Mouse (Mus musculus) cerebellum, postnatal 4 days (tissue): ENCODE measurements around the gene Tspan3.

ENCODE experiments used
- DNase-seq, 2 experiments: peaks; one replicate each; pipeline ENCODE4 v3.0.0; 2022; ENCODE audit warnings: low spot score in 2 of 2, mixed read lengths in 1 of 2

Tspan3 gene

DNA sequence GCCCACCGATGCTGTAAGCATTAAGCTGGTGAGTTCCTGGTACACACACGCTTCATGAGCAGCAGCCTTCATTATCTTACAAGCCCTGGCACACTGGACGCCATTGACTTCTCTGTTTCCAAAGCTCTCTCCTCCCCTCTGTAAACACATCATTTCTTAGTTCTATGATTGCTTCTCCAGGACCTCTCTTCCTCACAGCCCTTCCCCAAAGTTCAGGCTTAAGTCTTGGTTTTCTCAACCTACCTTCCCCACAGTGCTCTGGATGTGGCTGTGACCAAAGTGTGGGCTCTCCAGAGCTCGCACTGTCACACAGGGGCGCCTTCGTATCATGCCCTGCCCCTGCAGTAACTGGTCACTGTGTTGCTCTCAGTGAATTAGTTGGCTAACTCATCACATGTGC lies at the start of gene Tspan3:
Tspan3 (minus strand) TSS at position 101 of the 400 bp plus-strand sequence.
- no peak for DNase-seq

DNA sequence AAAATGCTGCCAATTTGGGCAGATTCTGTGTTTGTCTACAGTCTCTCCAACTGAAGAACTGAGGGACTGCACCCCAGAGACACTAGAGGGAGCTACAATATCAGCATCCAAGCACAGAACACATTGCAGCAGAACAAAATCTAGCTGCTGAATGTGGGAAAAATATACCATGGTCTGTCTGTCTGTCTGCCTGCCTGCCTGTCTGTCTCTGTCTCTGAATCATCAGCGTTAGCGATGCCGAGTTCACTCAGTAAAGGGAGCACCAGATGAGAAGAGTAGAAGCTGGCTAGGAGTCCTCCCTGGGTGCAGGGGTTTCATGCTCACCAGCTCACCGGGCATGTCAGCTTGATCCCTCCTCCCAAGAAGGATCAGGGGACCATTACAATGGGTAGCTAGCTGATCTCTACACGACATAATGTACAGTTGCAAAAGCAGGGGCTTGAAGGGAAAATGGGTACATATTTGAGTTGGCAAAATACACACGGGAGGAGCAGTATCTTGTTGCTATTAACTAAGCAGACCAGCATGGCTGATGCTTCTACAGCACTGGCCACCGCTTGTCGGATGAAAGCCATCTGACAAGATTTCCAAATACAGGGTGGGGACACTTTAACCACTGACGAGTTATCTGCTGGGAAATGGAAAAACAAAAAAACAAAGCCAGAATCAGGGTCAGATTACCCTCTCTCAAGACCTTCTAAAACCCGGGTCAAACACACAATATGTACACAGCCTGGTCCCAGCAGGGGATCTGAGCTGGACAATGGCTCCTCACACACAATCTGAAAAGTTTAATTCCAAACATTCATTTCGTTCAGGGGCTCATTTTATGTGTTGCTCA lies 48.4 kb upstream of the Tspan3 start:
- DNase-seq, result peak in 1 of 2 experiments; percentile 43

DNA sequence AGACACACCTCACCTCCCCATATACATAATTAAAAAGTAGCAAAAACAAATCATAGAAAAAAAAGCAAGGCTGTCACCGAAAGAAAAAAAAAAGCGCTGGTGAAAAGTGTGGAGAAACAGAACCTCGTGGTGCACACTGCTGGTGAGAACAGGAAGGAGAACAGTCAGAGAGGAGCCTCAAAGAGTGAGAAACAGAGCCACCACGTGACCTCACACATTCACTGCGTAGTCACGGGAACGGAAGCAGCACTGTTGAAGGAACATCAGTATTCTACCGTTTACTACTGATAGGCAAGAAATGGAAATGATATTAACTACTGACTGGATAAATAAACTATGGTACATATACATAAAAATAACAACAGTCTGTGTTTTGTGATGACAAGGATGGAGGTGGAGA lies 43.5 kb upstream of the Tspan3 start:
- no peak for DNase-seq

DNA sequence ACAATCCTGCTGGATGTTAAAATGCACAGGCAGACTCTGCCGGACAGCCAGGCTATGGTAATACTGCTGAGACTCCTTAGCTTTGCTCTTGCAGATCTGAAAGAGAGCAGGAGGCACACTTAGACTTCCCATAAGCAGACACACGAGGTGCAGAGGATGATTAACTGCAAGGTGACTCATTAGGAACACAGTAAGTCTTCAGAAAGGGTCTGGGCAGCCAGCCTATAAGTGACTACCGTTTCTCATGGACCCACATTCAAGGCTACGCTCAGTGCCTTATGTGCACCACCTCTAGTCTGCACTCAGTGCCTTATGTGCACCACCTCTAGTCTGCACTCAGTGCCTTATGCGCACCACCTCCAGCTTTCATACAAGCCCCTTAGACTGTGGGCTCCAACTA lies 42.2 kb upstream of the Tspan3 start:
- no peak for DNase-seq

DNA sequence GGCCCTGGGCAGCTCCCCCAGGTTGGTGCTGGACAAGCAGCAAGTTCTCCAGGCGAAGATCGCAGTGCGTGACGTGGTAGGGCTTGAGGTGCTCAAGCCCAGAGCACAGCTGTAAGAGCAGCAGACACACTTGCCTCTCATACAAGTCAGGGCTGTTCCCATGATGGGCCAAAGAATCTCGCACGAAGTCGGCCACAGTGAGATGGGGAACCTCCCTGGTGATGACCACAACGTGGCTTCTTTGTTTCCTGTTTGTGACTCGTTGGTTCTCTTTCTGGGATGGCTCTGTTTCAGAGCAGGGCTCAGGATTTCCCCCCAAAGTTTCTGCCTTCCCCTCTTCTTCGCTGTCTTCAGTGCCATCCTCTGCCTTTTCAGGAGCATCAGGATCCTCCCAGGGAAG lies 41.8 kb upstream of the Tspan3 start:
- no peak for DNase-seq

DNA sequence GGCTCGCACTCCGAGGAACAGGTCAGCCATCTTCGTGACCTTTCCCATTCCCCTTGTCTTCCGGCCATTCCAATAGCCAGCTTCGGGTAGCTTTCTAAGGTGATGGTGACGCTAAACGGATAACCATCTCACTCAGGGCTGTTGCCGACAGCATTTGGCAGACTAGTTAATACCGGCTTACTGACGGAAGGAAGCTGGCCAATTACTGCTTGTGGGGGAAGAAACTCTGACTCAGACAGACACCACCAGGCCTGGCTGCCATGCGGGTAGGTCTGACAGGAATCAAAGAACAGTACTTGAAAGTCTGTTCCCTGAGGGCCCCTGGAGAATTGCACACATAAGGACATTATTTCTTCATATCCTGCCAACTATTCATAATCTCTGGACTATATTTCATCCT lies 40.1 kb upstream of the Tspan3 start:
- no peak for DNase-seq

DNA sequence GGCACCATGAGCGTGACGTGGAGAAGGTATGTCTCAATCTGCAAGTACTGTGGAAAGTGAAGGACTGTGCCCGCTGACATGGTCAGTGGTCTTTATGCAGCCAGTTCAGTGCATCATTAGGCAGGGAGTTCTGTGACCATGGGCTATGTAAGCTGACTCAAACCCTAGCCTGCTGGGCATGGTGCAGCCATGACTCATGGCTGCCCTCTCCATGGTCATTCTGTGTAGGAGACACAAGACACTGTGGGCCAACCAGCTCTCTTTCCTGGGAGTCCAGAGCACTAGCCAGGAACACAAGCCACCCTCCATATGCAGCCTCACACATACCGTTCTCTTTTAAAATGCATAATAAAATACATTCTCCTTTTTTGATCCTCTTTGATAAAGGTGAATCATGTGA lies 39.0 kb upstream of the Tspan3 start:
- DNase-seq, result no peak

DNA sequence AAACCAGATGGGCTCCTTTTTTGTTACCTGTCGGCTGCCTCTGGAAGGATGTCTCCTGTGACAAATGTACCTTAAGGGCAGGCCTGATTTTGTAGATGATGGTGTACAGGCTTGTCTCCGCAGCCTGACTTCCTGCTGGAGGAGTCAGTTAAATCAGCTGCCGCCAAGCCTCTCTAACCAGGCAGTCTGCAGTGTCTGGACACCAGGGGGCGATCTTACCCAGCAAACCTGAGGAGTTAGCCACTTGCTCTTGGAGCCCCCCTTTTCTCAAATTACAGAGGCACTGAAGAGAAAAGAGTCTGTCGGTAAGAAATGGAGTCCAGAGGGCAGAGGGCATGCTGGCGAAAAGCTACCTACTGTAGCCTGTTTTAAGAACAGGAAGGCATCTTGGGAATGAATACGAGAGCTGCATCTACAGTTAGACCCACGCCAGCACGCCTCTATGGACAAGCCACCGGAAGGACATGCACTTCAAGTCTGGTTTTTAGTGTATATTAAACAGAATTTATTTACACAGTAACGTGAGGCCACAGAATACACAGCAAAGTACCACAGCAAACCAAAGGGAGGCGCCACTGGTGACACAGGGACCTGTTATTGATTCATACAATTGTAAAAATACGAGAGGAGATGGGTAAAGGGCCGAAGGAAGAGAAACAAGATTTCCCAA lies 35.5 kb upstream of the Tspan3 start:
- peak; percentile 84 to 93 for DNase-seq

DNA sequence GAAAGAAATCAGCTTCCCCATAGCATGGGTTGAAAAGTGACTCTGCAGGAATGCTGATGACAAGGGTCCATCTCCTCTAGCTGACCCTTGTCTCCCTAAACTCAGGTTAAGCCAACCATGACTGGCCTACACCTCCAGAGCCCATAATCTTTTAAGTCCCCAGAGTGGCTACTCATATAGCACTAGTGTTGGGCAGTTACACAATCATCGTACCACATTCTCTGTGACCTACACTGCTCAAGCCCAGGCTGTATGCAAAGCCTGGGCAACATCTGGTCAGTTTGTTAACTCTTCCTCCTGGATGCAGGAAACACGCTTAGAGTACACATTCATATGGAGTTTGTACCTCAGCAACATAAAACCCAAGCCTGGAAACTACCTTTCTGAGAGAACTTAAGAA lies 34.9 kb upstream of the Tspan3 start:
- no peak for DNase-seq

DNA sequence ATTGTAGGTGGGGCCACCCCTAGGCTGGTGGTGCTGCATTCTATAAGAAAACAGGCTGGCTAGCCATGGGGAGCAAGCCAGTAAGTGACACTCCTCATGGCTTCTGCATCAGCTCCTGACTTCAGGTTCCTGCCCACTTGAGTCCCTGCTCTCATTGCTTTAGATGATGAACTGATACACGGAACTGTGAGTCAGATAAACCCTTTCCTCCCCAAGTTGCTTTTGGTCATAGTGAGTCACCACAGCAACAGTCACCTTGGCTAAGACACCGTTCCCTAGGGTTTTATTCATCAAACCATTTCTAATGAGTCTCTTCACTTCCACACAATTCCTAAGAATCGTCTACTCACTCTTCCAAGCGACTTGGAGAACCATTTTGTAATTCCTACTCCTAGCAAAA lies 31.6 kb upstream of the Tspan3 start:
- no peak for DNase-seq

DNA sequence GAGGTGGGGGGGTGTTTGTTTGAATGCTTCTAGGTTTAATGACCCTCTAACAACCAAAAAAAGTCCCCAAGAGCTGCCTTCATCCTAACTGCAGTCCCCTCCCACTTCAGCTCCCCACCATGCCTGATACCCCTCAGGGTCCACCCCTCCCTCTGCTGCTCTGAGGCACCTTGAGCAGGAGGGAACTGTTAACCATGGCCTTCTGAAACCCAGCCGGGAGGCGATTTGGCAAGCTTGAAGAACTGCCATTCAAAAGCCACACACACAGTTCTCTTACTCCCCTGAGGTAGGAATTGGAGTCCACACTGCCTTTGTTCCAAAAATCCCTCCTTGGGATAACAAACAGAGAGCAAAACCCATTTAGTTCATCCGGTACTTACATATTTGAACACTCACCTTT lies 29.9 kb upstream of the Tspan3 start:
- no peak for DNase-seq

DNA sequence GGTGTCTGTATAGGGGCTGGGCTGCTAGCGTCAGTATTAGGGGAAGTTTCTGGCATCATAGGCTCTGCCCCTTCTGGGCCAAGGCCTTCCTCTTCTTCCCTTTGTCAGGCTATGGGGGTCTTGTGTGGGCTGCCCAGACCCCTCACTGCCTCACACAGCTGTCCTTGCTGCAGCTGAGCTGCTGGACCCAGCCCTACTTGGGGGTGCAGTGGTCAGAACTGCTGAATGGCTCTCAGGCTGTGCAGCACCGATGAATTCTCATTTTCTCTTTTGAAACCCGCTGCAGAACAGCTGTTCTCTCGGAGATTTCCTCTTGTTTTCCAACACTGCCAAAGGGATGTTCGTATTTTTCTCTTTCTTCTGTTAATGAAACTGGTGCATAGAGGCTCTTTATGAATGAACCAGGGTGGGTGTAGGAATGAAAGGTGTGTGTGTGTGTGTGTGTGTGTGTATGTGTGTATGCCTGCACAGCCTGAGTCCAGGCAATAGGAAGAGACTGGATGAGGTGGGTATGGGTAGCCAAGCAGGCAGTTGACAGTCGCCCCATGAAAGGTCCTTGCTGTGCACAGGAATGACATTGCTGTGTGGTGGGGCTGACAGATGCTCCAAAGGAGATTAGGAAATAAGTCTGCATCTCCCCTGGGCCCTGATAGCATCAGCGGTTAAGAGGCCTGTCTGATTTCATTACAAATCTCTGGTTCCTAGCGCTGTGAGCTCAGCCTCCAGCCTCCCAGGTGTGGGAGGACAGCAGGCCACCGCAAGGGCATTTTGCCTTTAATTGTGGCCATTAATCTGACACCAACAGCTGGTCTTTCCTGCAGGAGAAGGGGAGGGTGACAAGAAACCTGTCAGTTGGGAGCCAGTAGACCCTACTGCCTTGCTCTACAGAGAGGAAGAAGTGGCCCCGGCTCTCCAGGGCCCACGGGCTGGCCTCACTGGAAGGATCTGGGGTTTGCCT lies 26.5 kb upstream of the Tspan3 start:
- DNase-seq, result no peak

DNA sequence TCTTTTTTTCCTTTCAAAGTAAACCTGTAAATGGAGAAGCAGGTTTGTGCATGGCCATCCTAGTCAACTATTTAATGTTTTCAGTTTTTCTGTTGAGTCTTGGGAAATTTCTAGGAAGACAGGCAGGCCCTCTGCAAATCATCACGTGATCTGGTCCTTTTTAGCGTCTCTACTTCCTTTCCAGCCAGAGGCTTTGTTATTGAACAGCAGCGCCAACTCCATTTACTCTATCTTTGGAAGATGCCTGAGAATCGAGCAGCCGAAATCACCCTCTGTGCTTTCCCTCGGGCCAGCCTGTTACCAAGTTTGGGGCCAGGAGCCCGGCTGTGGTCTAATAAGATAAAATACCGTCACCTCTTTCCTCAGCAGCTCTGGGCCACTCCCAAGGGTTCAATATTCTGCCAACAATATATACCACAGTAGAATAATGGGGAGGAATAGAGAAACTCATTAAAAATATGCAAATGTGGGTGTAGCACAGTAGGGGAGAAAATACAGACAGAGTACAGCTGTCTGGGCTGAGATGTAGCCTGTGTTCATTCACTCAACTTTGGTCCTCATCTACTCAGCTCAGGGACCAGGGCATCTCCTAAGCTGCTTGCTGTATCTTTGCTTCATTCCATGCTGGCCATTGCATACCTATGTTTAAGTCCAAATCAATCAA lies 15.0 kb upstream of the Tspan3 start:
- DNase-seq, result no peak

DNA sequence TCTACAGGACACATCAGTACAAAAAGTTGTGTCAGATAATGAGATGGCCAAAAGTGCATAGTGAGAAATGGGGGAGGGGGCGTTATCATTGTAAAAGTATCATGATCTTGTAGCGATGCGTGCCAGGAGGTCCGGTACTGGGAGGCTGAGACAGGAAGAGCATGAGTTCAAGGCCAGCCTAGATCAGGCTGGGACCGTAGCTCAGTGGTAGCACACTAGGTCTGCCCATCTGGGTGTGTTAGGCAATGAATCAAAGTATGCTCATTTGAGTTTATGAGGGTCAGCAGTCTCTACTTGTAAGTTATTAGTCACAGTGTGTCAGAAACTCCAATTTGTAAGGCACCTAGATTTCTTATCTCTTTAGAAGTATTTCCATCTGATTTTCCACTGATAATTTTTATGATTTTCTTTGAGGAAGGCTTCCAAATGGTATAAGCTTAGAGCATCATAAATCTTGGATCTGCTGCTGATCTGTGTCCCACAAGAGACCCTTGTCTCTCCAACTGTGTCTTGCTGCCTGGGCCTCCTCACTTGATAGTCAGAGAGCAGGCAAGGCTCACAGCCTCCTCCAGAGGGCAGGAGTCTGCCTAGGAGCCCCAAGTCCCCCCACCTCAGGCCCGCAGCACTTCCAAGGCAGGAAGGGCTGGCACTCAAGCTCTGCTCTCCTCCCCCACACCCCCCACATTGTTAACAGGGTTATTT lies 14.3 kb upstream of the Tspan3 start:
- DNase-seq, result peak in 1 of 2 experiments; percentile 29

DNA sequence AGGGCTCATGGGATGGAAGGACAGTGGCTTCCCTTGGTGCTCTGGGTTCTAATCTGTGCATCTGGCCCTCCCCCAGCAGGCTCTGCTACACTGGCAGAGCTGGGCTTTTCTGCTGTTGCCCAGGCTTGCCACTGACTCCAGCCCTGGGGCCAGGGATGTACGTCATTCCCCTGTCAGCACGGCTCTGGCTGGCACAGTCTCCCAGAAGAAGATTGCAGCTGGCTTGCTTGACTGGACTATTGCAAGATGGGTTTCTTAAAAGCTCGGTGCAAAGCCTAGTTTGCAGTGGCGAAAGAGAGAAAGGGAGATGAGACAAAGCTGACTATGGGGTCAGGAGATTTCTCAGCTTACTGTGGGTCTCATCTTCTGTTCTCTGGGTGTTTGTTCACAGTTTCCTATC lies 12.1 kb upstream of the Tspan3 start:
- DNase-seq, result no peak

DNA sequence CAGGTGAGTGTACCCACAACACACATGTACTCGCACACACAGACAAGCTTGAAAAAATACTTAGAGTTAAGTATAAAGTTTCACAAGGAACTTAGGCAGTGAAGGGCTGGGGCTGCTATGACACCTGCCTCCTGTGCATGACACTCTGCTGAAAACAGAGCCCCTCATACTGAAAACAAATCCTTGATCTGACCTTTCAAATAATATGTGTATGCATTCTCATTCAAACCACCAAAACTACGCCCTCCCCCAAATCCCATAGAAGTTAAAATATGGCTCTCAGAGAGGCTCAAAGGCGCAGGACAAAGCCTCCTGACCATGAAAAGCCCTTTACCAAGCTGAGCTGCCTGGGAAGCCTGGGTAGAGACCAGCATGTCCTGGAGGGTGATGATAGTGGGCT lies 10.0 kb upstream of the Tspan3 start:
- DNase-seq, result no peak

DNA sequence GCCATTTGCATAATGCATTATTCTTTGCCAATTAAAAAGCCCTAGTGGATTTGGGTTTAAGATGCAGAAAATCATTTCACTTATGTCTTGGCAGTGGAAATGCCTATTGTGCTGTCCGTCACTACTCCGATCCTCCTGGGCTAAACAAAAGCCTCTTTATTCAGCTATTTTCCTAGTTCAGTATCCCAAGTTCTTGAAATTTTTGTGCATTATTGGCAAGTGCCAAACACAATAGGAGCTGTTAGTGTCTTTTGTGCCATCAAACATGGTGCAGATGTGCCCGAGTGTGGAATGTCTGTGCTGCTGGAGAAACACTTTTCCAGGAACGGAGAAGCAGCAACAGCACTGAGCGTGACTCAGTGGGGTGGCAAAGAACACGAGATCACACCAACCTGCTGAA lies 2.4 kb upstream of the Tspan3 start:
- DNase-seq, result no peak

DNA sequence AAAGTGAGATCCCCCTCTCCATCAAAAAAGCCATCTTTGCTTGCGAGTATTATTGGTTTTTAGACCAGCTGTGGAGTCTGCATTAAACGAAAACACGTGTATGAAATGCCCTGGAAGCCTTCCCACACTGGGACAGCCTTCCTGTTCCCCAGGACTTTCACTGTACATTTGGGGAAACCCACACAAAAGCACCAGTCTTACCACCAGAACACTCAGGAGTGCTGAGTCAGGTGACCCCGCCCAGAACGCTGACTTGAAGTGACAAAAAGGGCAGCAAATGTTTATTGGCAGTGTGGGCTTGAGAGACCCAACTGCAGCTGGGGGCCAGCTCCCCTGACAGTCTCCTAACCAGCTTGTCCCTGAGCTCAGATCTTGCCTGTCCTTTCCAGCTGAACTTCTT lies 884 bp upstream of the Tspan3 start:
- no peak for DNase-seq

DNA sequence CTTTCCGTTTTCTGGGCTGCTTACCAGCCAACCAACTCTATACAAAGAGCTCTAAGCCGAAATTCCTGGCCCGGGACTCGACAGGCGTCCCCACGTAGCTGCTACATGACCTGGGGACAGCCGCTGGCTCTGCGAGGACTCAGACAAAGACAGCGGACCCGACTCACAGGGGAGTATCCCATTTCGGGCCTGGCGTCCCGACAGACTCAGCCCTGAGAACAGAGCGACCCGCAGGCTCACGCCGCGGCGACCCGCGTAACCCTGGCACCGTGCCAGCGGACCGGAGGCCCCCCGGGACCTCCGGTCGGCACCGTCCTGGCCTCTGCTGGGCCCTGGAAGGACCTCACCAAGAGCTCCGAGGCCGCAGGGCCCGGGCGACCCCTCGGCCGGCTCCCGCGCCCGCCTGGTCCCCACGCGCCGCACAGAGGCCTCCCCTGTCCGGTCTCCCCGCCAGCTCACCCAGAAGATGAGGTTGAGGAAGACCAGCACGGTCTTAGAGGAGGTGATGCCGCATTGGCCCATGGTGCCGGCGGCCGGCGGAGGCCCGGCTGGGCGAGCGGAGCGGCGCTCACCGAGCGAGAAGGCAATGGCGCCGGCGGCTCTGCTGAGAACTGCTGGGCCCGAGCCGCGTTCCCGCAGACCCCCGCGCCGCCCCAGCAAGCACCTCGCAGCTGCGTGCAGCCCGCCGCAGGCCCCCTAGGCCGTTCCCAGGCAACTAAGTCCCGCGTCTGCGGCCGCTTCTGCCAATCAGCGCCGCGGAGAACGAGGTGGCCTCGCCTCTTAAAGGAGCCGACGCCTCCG lies 4.7 kb downstream of the Tspan3 start:
- peak; percentile 81 to 88 for DNase-seq

DNA sequence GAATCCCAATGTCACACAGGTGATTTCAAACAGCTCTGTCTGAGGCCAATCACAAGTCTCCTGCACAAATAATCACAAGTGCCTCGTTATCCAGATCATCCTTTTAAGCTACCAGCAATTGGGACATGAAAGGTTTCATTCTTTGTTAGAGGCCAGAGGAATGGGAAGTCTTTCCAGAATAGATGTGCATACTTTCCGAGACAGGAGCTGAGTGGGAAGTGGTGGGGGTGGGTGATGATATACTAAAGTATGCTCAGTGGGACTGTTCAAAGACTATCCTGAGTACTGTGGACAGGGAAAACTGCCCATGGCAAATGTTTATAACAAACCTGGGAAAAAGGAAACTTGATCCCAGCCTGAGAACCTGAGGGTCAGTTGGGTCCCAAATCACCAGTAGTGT lies 5.8 kb downstream of the Tspan3 start:
- no peak for DNase-seq
